Mouse (Mus musculus) testis, adult 2 months (tissue): ENCODE measurements around the gene Gm45785. TPM values are rescaled to one million over a fixed set of nuclear protein-coding genes. Genes with fewer than 3 reads are reported as not detected.

Source experiments
- H3K27ac ChIP-seq: fragments of 200-500 bp; 2 replicates; pipeline ENCODE4 v1.5.1; 2012; ENCODE audit warnings: low read depth, low read length; ENCODE audit not compliant: control insufficient read depth, insufficient read depth
- H3K27me3 ChIP-seq: fragments of 200-500 bp; 2 replicates; pipeline ENCODE4 v1.6.1; 2012; ENCODE audit warnings: mild to moderate bottlenecking, low read length, moderate library complexity; ENCODE audit not compliant: control insufficient read depth, insufficient read depth
- H3K36me3 ChIP-seq: fragments of 200-500 bp; 2 replicates; pipeline ENCODE4 v1.6.1; 2012; ENCODE audit warnings: mild to moderate bottlenecking, low read length; ENCODE audit not compliant: control insufficient read depth, insufficient read depth
- H3K4me1 ChIP-seq: fragments of 200-500 bp; 2 replicates; pipeline ENCODE4 v1.6.1; 2012; ENCODE audit warnings: low read length; ENCODE audit not compliant: control insufficient read depth, insufficient read depth
- H3K4me3 ChIP-seq: fragments of 200-500 bp; 2 replicates; pipeline ENCODE4 v1.5.1; 2012; ENCODE audit warnings: low read depth, mild to moderate bottlenecking, low read length, moderate library complexity, mixed read lengths; ENCODE audit not compliant: control insufficient read depth
- CTCF ChIP-seq: fragments of 200-500 bp; IDR thresholded peaks from 2 replicates; pipeline ENCODE4 v1.5.1; 2012; ENCODE audit warnings: low read depth, mild to moderate bottlenecking, inconsistent platforms, low read length, moderate library complexity; ENCODE audit not compliant: control insufficient read depth, insufficient read depth, insufficient replicate concordance
- POLR2A ChIP-seq: fragments of 200-500 bp; IDR thresholded peaks from 2 replicates; pipeline ENCODE4 v1.6.1; 2012; ENCODE audit warnings: low read depth, mild to moderate bottlenecking, inconsistent platforms, low read length, moderate library complexity; ENCODE audit not compliant: control insufficient read depth
- polyA plus RNA-seq: library from polyadenylated mRNA; depleted of rRNA; stranded (reverse); fragments of >200 nt; gene quantifications from 2 replicates; pipeline ENCODE4 v1.2.3, GENCODE M21; 2012

The Gm45785 gene
- polyA plus RNA-seq, 1 experiment, result not detected

GRCm38 (mm10) chr7:140879355-140879754, 23.2 kb upstream of the Gm45785 start:
- Histone ChIP-seq H3K27me3 (no peaks in the 10 kb centered on the region), H3K4me1 (peaks cover 3% of the 10 kb centered on the region), H3K27ac (no peak overlapping the region), H3K4me3 (no peak overlapping the region), H3K36me3 (peaks cover 2% of the 10 kb centered on the region)
- no peak for TF ChIP-seq POLR2A
- TF ChIP-seq CTCF, result no peak

- TF ChIP-seq CTCF, result no peak
- TF ChIP-seq POLR2A, result no peak
- Histone ChIP-seq H3K27me3 (no peaks in the 10 kb centered on the region), H3K36me3 (peaks cover 2% of the 10 kb centered on the region), H3K4me1 (peaks cover 3% of the 10 kb centered on the region), H3K4me3 (no peak overlapping the region), H3K27ac (no peak overlapping the region)
Measured at GRCm38 (mm10) chr7:140877364-140877763, 21.2 kb upstream of the Gm45785 start.

GRCm38 (mm10) chr7:140874224-140874623, 18.1 kb upstream of the Gm45785 start:
- TF ChIP-seq CTCF, result no peak
- TF ChIP-seq POLR2A, result no peak
- H3K4me1 ChIP-seq, result no peaks in the 10 kb centered on the region
- H3K27me3 ChIP-seq, result no peaks in the 10 kb centered on the region
- no peak overlapping the region for H3K4me3 ChIP-seq
- H3K27ac ChIP-seq, result no peak overlapping the region
- peaks cover 2% of the 10 kb centered on the region for H3K36me3 ChIP-seq

GRCm38 (mm10) chr7:140864761-140865160, 8.6 kb upstream of the Gm45785 start:
- H3K36me3 ChIP-seq, result no peaks in the 10 kb centered on the region; the same call in 1 of the 2 replicates

GRCm38 (mm10) chr7:140860728-140861127, 4.6 kb upstream of the Gm45785 start:
- Histone ChIP-seq H3K27ac (no peak overlapping the region), H3K36me3 (no peaks in the 10 kb centered on the region; the same call in 1 of the 2 replicates), H3K4me1 (peaks cover 9% of the 10 kb centered on the region), H3K4me3 (no peak overlapping the region), H3K27me3 (no peaks in the 10 kb centered on the region)
- no peak for TF ChIP-seq CTCF
- no peak for TF ChIP-seq POLR2A

More at GRCm38 (mm10) chr7:140864761-140865160, 8.6 kb upstream of the Gm45785 start:
- Histone ChIP-seq H3K27me3 (no peaks in the 10 kb centered on the region), H3K4me3 (no peak overlapping the region), H3K4me1 (no peaks in the 10 kb centered on the region), H3K27ac (no peak overlapping the region)
- TF ChIP-seq CTCF (no peak), POLR2A (peak; percentile 25; the same call in 1 of the 2 replicates)

GRCm38 (mm10) chr7:140859997-140860396, 3.9 kb upstream of the Gm45785 start:
- H3K27ac ChIP-seq, result no peak overlapping the region
- no peak overlapping the region for H3K4me3 ChIP-seq
- no peaks in the 10 kb centered on the region; the same call in 1 of the 2 replicates for H3K36me3 ChIP-seq
- TF ChIP-seq POLR2A (no peak), CTCF (no peak)
- H3K27me3 ChIP-seq, result no peaks in the 10 kb centered on the region
- peaks cover 15% of the 10 kb centered on the region for H3K4me1 ChIP-seq

- Histone ChIP-seq H3K4me1 (peaks cover 16% of the 10 kb centered on the region), H3K36me3 (no peaks in the 10 kb centered on the region; the same call in 1 of the 2 replicates), H3K4me3 (no peak overlapping the region), H3K27me3 (no peaks in the 10 kb centered on the region), H3K27ac (no peak overlapping the region)
- TF ChIP-seq CTCF (no peak), POLR2A (no peak)
Measured at GRCm38 (mm10) chr7:140858746-140859145, 2.6 kb upstream of the Gm45785 start.

GRCm38 (mm10) chr7:140857550-140858505, 1.7 kb upstream of the Gm45785 start, which contains the start of gene Bet1l:
TSS of gene Bet1l (minus strand) at chr7:140857577.
- Histone ChIP-seq H3K27me3 (no peaks in the 10 kb centered on the region), H3K27ac (peak within 1 kb of the TSS; percentile 85), H3K4me1 (peaks cover 16% of the 10 kb centered on the region), H3K36me3 (no peaks in the 10 kb centered on the region; the same call in 1 of the 2 replicates), H3K4me3 (peak within 1 kb of the TSS; percentile 97)
- TF ChIP-seq POLR2A (no peak), CTCF (no peak)
